Mouse (Mus musculus) frontal cortex, adult (tissue): Measurements from ENCODE around the gene Scrn3.

Source experiments
- ATAC-seq: cut with Nextera tagmentation; 2 replicates; pipeline ENCODE4 v1.9.2; 2017; ENCODE audit warnings: mild to moderate bottlenecking, moderate library complexity, mixed read lengths; ENCODE audit not compliant: low TSS enrichment

The Scrn3 gene

GRCm38 (mm10) chr2:73380298-73380975 lies 68.0 kb downstream of the Scrn3 start:
- no peak for ATAC-seq

- ATAC-seq, result no peak
Measured at GRCm38 (mm10) chr2:73385172-73385571, 72.8 kb downstream of the Scrn3 start.

GRCm38 (mm10) chr2:73385641-73386355 lies 73.4 kb downstream of the Scrn3 start:
- ATAC-seq, result peak; percentile 51

GRCm38 (mm10) chr2:73386356-73387046 lies 74.1 kb downstream of the Scrn3 start, which contains the start of gene Gpr155:
Gene Gpr155 (minus strand): TSS chr2:73386572.
- ATAC-seq, result peak; percentile 92
